Mouse (Mus musculus) splenic B cell, adult 2 months (primary cell): ENCODE data around the gene Kcna10.

Source experiments
- DNase-seq: peaks from one replicate; pipeline ENCODE4 v3.0.0-alpha.2; 2011; ENCODE audit warnings: low read depth, low spot score
- H3K27me3 ChIP-seq: 2 replicates; pipeline ENCODE4 v1.6.1; 2012; ENCODE audit warnings: mild to moderate bottlenecking, low read length, moderate library complexity, mixed read lengths; ENCODE audit not compliant: control insufficient read depth, poor library complexity, insufficient read depth, severe bottlenecking
- H3K36me3 ChIP-seq: 2 replicates; pipeline ENCODE4 v1.6.1; 2012; ENCODE audit warnings: mild to moderate bottlenecking, low read length, moderate library complexity, mixed read lengths; ENCODE audit not compliant: control insufficient read depth, poor library complexity, insufficient read depth, severe bottlenecking

Gene Kcna10

GRCm38 (mm10) chr3:107176501-107176900 lies 6.4 kb upstream of the Kcna10 start:
- no peaks in the 10 kb centered on the region for H3K36me3 ChIP-seq
- DNase-seq, result no peak
- no peaks in the 10 kb centered on the region for H3K27me3 ChIP-seq

- H3K36me3 ChIP-seq, result no peaks in the 10 kb centered on the region
- DNase-seq, result no peak
- no peaks in the 10 kb centered on the region for H3K27me3 ChIP-seq
Observed at GRCm38 (mm10) chr3:107180860-107181259, 2.0 kb upstream of the Kcna10 start.

GRCm38 (mm10) chr3:107183178-107183577 lies 322 bp downstream of the Kcna10 start:
- Histone ChIP-seq H3K36me3 (no peaks in the 10 kb centered on the region), H3K27me3 (no peaks in the 10 kb centered on the region)
- no peak for DNase-seq

GRCm38 (mm10) chr3:107185597-107185996 lies 2.7 kb downstream of the Kcna10 start:
- H3K36me3 ChIP-seq, result no peaks in the 10 kb centered on the region
- no peaks in the 10 kb centered on the region for H3K27me3 ChIP-seq
- DNase-seq, result no peak

GRCm38 (mm10) chr3:107187022-107187421 lies 4.2 kb downstream of the Kcna10 start:
- no peaks in the 10 kb centered on the region for H3K27me3 ChIP-seq
- no peak for DNase-seq
- no peaks in the 10 kb centered on the region for H3K36me3 ChIP-seq

- Histone ChIP-seq H3K27me3 (no peaks in the 10 kb centered on the region), H3K36me3 (no peaks in the 10 kb centered on the region)
- peak; percentile 43 for DNase-seq
Observed at GRCm38 (mm10) chr3:107188226-107188899, 5.5 kb downstream of the Kcna10 start.

- no peaks in the 10 kb centered on the region for H3K36me3 ChIP-seq
- H3K27me3 ChIP-seq, result no peaks in the 10 kb centered on the region
- no peak for DNase-seq
Observed at GRCm38 (mm10) chr3:107201310-107202180, 18.7 kb downstream of the Kcna10 start.

- Histone ChIP-seq H3K27me3 (no peaks in the 10 kb centered on the region), H3K36me3 (no peaks in the 10 kb centered on the region)
- DNase-seq, result no peak
Observed at GRCm38 (mm10) chr3:107204413-107204812, 21.6 kb downstream of the Kcna10 start.

GRCm38 (mm10) chr3:107205170-107205569 lies 22.3 kb downstream of the Kcna10 start:
- DNase-seq, result no peak
- Histone ChIP-seq H3K36me3 (no peaks in the 10 kb centered on the region), H3K27me3 (no peaks in the 10 kb centered on the region)

GRCm38 (mm10) chr3:107205994-107206393 lies 23.1 kb downstream of the Kcna10 start:
- H3K27me3 ChIP-seq, result no peaks in the 10 kb centered on the region
- peak; percentile 80 for DNase-seq

GRCm38 (mm10) chr3:107206490-107207150 lies 23.8 kb downstream of the Kcna10 start:
- no peaks in the 10 kb centered on the region for H3K36me3 ChIP-seq
- no peak for DNase-seq
- no peaks in the 10 kb centered on the region for H3K27me3 ChIP-seq

More at GRCm38 (mm10) chr3:107205994-107206393, 23.1 kb downstream of the Kcna10 start:
- H3K36me3 ChIP-seq, result no peaks in the 10 kb centered on the region

- no peak for DNase-seq
- Histone ChIP-seq H3K36me3 (no peaks in the 10 kb centered on the region), H3K27me3 (no peaks in the 10 kb centered on the region)
Observed at GRCm38 (mm10) chr3:107207625-107208253, 24.9 kb downstream of the Kcna10 start.

- H3K27me3 ChIP-seq, result no peaks in the 10 kb centered on the region
- no peak for DNase-seq
- no peaks in the 10 kb centered on the region for H3K36me3 ChIP-seq
Observed at GRCm38 (mm10) chr3:107214606-107215005, 31.8 kb downstream of the Kcna10 start.

GRCm38 (mm10) chr3:107216400-107217100 lies 33.7 kb downstream of the Kcna10 start:
- no peak for DNase-seq
- Histone ChIP-seq H3K27me3 (no peaks in the 10 kb centered on the region), H3K36me3 (no peaks in the 10 kb centered on the region)
